10 mouse cellular contexts compared by ENCODE assay signal in the genomic region with DNA sequence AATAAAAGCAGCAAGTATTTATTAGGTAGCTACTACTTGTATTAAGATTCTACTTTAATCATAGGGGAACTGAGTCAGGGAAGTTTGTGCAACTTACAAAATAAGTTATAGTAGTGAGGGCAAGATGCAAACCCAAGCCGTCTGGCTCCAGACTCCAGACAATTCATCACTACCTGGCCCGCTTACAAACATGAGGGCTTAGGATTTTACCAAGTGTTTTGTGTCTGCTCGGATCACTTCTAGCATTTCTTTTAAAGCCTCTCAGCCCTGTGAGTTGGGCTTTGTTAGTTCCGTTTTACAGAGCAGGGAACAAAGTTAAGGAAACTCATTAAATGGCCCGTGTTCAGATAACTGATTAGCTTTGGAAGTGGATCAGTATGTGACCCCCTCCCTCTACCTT. TPM values are rescaled to one million over a fixed set of nuclear protein-coding genes. Genes with fewer than 3 reads are reported as not detected.
DNase-seq lines count a peak whose midpoint lies in the region; ATAC-seq lines count a peak whose summit lies in the region.
"Had no signal": no experiment of that assay in that cellular context is flagged by ENCODE, and none has a peak within 500 bp of the region (broad histone marks: within the 10 kb centered on the region; RNA-seq: fewer than 3 reads in every experiment).

No protein-coding gene starts in this region.

- no peaks in the 10 kb centered on the region for H3K27me3 ChIP-seq in kidney, embryonic 14.5 days (ENCODE audit: control insufficient read depth, insufficient read depth, low read length)
- no peaks in the 10 kb centered on the region for H3K27me3 ChIP-seq in embryonic facial prominence, embryonic 11.5 days (ENCODE audit: control insufficient read depth, insufficient read depth, low read length)
- H3K27me3 ChIP-seq in hindbrain, embryonic 12.5 days: no peaks in the 10 kb centered on the region
- H3K27me3 ChIP-seq in midbrain, embryonic 14.5 days (ENCODE audit: control insufficient read depth, insufficient read depth, low read length): no peaks in the 10 kb centered on the region

- H3K27ac ChIP-seq in kidney, embryonic 14.5 days (ENCODE audit: low read depth, low read length): peak overlapping the region; percentile 90
- H3K27ac ChIP-seq in embryonic facial prominence, embryonic 11.5 days (replicated peaks; ENCODE audit: low read depth, low read length): 0 out of 2 replicates have a peak overlapping the region, but pooled peaks have one; percentile 13
- H3K27ac ChIP-seq in hindbrain, embryonic 12.5 days: no peak overlapping the region
- H3K27ac ChIP-seq in midbrain, embryonic 14.5 days (replicated peaks; ENCODE audit: low read depth, low read length): no peak overlapping the region
- H3K27ac ChIP-seq: liver, embryonic 15.5 days had no signal

- peaks cover 17% of the 10 kb centered on the region; the same call in 1 of the 2 replicates for H3K36me3 ChIP-seq in kidney, embryonic 14.5 days (ENCODE audit: control insufficient read depth, insufficient read depth, low read length)
- H3K36me3 ChIP-seq in embryonic facial prominence, embryonic 11.5 days (replicated peaks; ENCODE audit: control insufficient read depth, insufficient read depth, low read depth, low read length): peaks cover 3% of the 10 kb centered on the region
- peaks cover 8% of the 10 kb centered on the region; the same call in 1 of the 2 replicates for H3K36me3 ChIP-seq in hindbrain, embryonic 12.5 days
- no peaks in the 10 kb centered on the region for H3K36me3 ChIP-seq in midbrain, embryonic 14.5 days (ENCODE audit: control insufficient read depth, insufficient read depth, low read length)
- H3K36me3 ChIP-seq: liver, embryonic 15.5 days had no signal

- peaks cover 24% of the 10 kb centered on the region for H3K4me1 ChIP-seq in kidney, embryonic 14.5 days (ENCODE audit: control insufficient read depth, insufficient read depth, low read length)
- H3K4me1 ChIP-seq in embryonic facial prominence, embryonic 11.5 days (ENCODE audit: control insufficient read depth, insufficient read depth, low read length): no peaks in the 10 kb centered on the region
- H3K4me1 ChIP-seq in hindbrain, embryonic 12.5 days: peaks cover 21% of the 10 kb centered on the region
- H3K4me1 ChIP-seq in midbrain, embryonic 14.5 days (ENCODE audit: control insufficient read depth, insufficient read depth, low read length): peaks cover 10% of the 10 kb centered on the region
- H3K4me1 ChIP-seq: liver, embryonic 15.5 days had no signal

- no peaks in the 10 kb centered on the region for H3K9me3 ChIP-seq in kidney, embryonic 14.5 days (ENCODE audit: control insufficient read depth, low read length)
- no peaks in the 10 kb centered on the region for H3K9me3 ChIP-seq in embryonic facial prominence, embryonic 11.5 days (replicated peaks; ENCODE audit: control insufficient read depth, low read length)
- H3K9me3 ChIP-seq in hindbrain, embryonic 12.5 days (replicated peaks): no peaks in the 10 kb centered on the region
- H3K9me3 ChIP-seq in midbrain, embryonic 14.5 days (ENCODE audit: control insufficient read depth, low read length): no peaks in the 10 kb centered on the region
- H3K9me3 ChIP-seq: liver, embryonic 15.5 days had no signal

- no peak for ATAC-seq in kidney, embryonic 14.5 days (ENCODE audit: low FRiP score, low TSS enrichment)
- no peak for ATAC-seq in embryonic facial prominence, embryonic 11.5 days (replicated peaks; ENCODE audit: insufficient number of reproducible peaks, low FRiP score, low TSS enrichment, low read depth)
- ATAC-seq in hindbrain, embryonic 12.5 days (ENCODE audit: low FRiP score): no peak
- no peak for ATAC-seq in midbrain, embryonic 14.5 days (ENCODE audit: low FRiP score, low TSS enrichment)
- no peak for ATAC-seq in megakaryocyte, adult 5-6 weeks (ENCODE audit: poor library complexity, severe bottlenecking)

- H3K4me2 ChIP-seq in kidney, embryonic 14.5 days (replicated peaks; ENCODE audit: low read depth, low read length): peak overlapping the region; percentile 60
- H3K4me2 ChIP-seq in embryonic facial prominence, embryonic 11.5 days (ENCODE audit: low read depth, low read length): peak overlapping the region; percentile 61
- peak overlapping the region; percentile 57 for H3K4me2 ChIP-seq in hindbrain, embryonic 12.5 days (replicated peaks)
- peak overlapping the region; percentile 90 for H3K4me2 ChIP-seq in midbrain, embryonic 14.5 days (ENCODE audit: low read length)
- H3K4me2 ChIP-seq: liver, embryonic 15.5 days had no signal

- peak overlapping the region; percentile 24; the same call in 1 of the 2 replicates for H3K9ac ChIP-seq in kidney, embryonic 14.5 days (ENCODE audit: low read depth, low read length)
- H3K9ac ChIP-seq in embryonic facial prominence, embryonic 11.5 days (replicated peaks; ENCODE audit: low read length): peak overlapping the region; percentile 57
- H3K9ac ChIP-seq in hindbrain, embryonic 12.5 days: no peak overlapping the region
- no peak overlapping the region for H3K9ac ChIP-seq in midbrain, embryonic 14.5 days (replicated peaks; ENCODE audit: low read length)
- H3K9ac ChIP-seq: liver, embryonic 15.5 days had no signal

- DNase-seq in kidney, postnatal 4 days: no peak
- DNase-seq in embryonic facial prominence, embryonic 11.5 days (ENCODE audit: low spot score): no peak
- DNase-seq in midbrain, embryonic 14.5 days: no peak
- DNase-seq in layer of hippocampus, postnatal 25 days (ENCODE audit: extremely low spot score in 1 of 2, low spot score in 1 of 2): no peak
- DNase-seq in cerebellum, adult 9-10 months: no peak
- DNase-seq: kidney, adult 2 months had no signal

- WGBS in kidney, embryonic 14.5 days: 23% methylated on average over 5 of the region's 5 CpGs
- WGBS in embryonic facial prominence, embryonic 11.5 days: 33% methylated on average over 5 of the region's 5 CpGs
- 51% methylated on average over 5 of the region's 5 CpGs for WGBS in hindbrain, embryonic 12.5 days
- 40% methylated on average over 5 of the region's 5 CpGs for WGBS in midbrain, embryonic 14.5 days

- H3K4me3 ChIP-seq in kidney, embryonic 14.5 days (ENCODE audit: low read length): peak overlapping the region; percentile 81
- H3K4me3 ChIP-seq in embryonic facial prominence, embryonic 11.5 days (ENCODE audit: low read depth, low read length): peak overlapping the region; percentile 77
- H3K4me3 ChIP-seq in hindbrain, embryonic 12.5 days: peak overlapping the region; percentile 74
- no peak overlapping the region; the same call in 1 of the 2 replicates for H3K4me3 ChIP-seq in midbrain, embryonic 14.5 days (replicated peaks; ENCODE audit: low read depth, low read length)
- H3K4me3 ChIP-seq: liver, embryonic 15.5 days had no signal

RNA-seq across cellular contexts. Expression of a gene that starts 1.9 kb away (rescaled TPM):
- polyA plus RNA-seq in kidney, embryonic 14.5 days (2014; fragmentation: Nextera tagmentation; extraction: Ambion mirVana): 522 and 589 TPM in 2 replicates
- 350 and 367 TPM in 2 replicates for polyA plus RNA-seq in embryonic facial prominence, embryonic 11.5 days (2014; fragmentation: Nextera tagmentation; extraction: Ambion mirVana)
- polyA plus RNA-seq in hindbrain, embryonic 12.5 days (2016; fragmentation: Nextera tagmentation; extraction: Ambion mirVana): 328 and 345 TPM in 2 replicates
- polyA plus RNA-seq in midbrain, embryonic 14.5 days (2014; fragmentation: Nextera tagmentation; extraction: Ambion mirVana): 52.6 and 105 TPM in 2 replicates
- 10 to 100 TPM; 32.0 to 36.1 TPM for total RNA-seq in layer of hippocampus, postnatal 25 days (2021)
- total RNA-seq in megakaryocyte, adult 5-6 weeks (2015): 0.16 and 1.1 TPM in 2 replicates
- total RNA-seq in megakaryocyte, adult 5-6 weeks (2017): 0.44 and 0.89 TPM in 2 replicates

Comparison
In these comparisons a context has a peak if more than half of its experiments do, and no peak if none do; other contexts are left out.
1. H3K27ac ChIP-seq: peak in kidney, embryonic 14.5 days (single experiment) and embryonic facial prominence, embryonic 11.5 days (single experiment); none in hindbrain, embryonic 12.5 days (single experiment) and midbrain, embryonic 14.5 days (single experiment).
2. H3K9ac ChIP-seq: peak in kidney, embryonic 14.5 days (single experiment) and embryonic facial prominence, embryonic 11.5 days (single experiment); none in hindbrain, embryonic 12.5 days (single experiment) and midbrain, embryonic 14.5 days (single experiment).
3. Peak in every context shown above with its lines, with median percentiles within 50 percentile points of each other: H3K4me2 ChIP-seq.